Mouse (Mus musculus) forelimb bud, embryonic 11.5 days (tissue): ENCODE results near the gene Adora3.

Source experiments
- DNase-seq: peaks from one replicate; pipeline ENCODE4 v3.0.0-alpha.2; 2012; ENCODE audit warnings: low read depth, low spot score

Adora3 gene

DNA sequence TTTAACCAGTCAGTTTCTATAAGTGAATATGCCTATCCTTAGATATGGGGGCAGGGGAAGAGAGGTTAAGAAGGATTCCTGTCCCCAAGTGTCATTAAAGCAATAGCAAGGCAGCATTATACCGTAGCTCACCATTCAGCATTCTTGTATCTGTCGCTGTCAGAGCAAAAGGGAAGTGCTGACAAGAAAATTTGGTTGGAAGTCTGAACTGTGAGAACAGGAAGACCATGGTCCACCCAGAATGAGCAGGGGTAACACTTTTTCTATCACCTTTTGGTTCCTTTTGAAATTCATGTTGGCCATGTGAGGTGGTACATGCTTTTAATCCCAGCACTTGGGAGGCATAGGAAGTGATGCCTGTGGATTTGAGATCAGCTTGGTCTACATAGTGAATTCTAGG lies 60.4 kb downstream of the Adora3 start:
- no peak for DNase-seq

GRCm38 (mm10) chr3:105932240-105933071 lies 61.8 kb downstream of the Adora3 start, which contains the start of gene I830077J02Rik:
TSS of gene I830077J02Rik (minus strand) at chr3:105932664.
- no peak for DNase-seq

GRCm38 (mm10) chr3:105933926-105934325 lies 63.3 kb downstream of the Adora3 start:
- no peak for DNase-seq

DNA sequence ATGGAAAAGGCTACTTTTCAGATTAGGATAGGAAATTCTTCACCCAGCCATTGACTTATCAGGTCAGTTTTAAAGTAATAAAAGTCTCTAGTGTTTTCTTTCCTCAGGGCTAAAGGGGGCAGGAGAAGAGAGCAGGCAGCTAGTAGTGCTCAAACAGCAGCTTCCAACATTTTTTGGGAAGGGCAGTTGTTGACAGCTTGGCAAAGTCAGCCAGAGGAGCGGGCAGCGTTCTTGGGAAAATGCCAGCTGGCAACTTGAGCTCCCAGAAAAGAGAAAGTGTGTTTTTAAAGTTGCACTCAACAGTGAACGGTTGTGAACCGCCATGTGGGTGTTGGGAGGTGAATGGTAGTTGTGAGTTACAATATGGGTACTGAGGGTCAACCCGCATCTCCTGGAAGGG lies 64.4 kb downstream of the Adora3 start:
- DNase-seq = no peak

DNA sequence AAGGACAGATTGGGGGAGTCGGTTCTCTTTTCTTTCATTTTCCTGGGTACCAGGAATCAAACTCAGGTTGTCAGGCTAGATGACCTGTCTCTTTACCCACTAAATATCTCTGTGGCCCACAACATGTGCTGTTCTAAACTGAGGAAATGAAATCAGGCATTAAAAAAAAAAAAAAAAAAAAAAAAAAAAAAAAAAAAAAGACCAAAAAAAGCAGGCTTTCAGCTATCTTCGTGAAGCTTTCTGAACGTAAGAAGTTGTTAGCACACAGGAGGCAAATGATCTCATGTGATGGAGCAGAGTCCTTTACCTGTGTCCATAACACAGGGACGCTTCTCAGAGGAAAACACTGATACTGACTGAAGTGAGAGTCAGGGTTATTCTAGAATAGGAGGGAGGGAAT lies 65.5 kb downstream of the Adora3 start:
- DNase-seq = no peak

DNA sequence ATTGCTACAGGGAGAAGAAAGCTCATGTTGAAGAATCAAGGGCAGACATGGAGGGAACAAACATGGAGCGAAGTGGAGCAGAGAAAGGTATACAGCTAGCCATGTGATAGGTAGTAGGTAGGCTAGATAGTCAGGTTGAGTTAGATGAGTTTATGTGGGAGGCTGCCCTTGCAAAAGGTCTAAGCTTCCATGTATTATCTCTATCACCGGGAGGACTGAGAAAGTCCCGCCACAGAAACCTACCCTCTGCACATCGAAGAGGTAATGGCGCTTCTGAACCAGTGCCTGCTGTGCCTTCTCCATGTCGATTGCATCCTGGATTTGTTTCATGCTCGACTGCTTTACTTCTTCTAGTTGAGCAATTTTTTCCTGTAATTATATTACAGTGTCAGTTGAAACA lies 80.7 kb downstream of the Adora3 start:
- DNase-seq = no peak

DNA sequence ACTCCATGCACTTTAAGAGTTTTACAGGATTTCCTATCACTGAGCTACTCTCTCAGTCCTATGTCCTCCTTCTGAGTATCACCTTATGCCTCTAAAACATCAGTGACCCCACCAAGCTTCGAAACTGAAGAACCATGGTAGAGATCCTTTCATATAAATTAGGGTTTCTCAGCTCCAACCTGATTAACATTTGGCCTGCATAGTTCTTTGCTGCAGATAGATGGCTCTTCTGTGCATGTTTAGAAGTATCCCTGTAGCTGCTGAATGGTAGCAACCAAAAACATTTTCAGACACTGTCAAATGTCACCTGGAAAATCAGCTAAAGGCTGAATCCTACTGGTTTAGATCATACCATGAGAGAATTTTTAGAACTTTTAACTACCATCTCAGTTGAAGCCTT lies 86.6 kb downstream of the Adora3 start:
- no peak for DNase-seq

DNA sequence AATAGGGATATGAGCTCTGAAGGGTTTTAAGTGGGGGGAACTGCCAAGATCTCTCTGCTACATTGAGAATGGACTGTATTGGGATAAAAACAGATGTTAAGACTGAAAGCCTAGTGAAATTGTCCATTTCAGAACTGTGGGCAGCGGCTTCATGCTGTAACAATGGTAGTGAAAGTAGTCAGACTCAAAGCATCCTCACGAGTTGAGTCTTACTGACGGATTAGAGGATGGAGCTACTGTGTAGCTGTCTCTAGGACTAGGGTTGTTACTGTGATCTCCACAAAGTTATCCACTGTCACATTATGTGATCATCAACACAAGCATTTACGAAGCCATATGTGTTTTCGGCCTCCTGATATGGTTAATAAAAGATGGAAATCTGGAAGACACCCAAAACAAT lies 87.5 kb downstream of the Adora3 start:
- no peak for DNase-seq
